Mouse (Mus musculus) forebrain, embryonic 16.5 days (tissue): Measurements from ENCODE around the gene Bckdha. TPM values are rescaled to one million over a fixed set of nuclear protein-coding genes. Genes with fewer than 3 reads are reported as not detected.
A peak's percentile ranks its signal among the peaks of the same experiment; 100 is the strongest.

ENCODE experiments used
- ATAC-seq: fragments of 200-750 bp; cut with Nextera tagmentation; 2 replicates; pipeline ENCODE4 v1.8.0; 2017; ENCODE audit warnings: mild to moderate bottlenecking, moderate library complexity
- H3K27ac ChIP-seq: fragments of 300-500 bp; sonication (generic); 2 replicates; pipeline ENCODE4 v1.5.1; 2014; ENCODE audit warnings: low read length, control low read depth
- H3K27me3 ChIP-seq: fragments of 300-500 bp; sonication (generic); replicated peaks from 2 replicates; pipeline ENCODE4 v1.6.1; 2014; ENCODE audit warnings: low read length; ENCODE audit not compliant: control insufficient read depth, insufficient read depth
- H3K36me3 ChIP-seq: fragments of 300-500 bp; sonication (generic); 2 replicates; pipeline ENCODE4 v1.6.1; 2014; ENCODE audit not compliant: control insufficient read depth, insufficient read depth
- H3K4me1 ChIP-seq: fragments of 300-500 bp; sonication (generic); replicated peaks from 2 replicates; pipeline ENCODE4 v1.6.1; 2014; ENCODE audit warnings: low read length; ENCODE audit not compliant: control insufficient read depth, insufficient read depth
- H3K4me2 ChIP-seq: fragments of 300-500 bp; sonication (generic); 2 replicates; pipeline ENCODE4 v1.6.1; 2014; ENCODE audit warnings: mild to moderate bottlenecking, low read length, control low read depth
- H3K4me3 ChIP-seq: fragments of 300-500 bp; sonication (generic); replicated peaks from 2 replicates; pipeline ENCODE4 v1.5.1; 2014; ENCODE audit warnings: mild to moderate bottlenecking, low read length, control low read depth
- H3K9ac ChIP-seq: fragments of 300-500 bp; sonication (generic); replicated peaks from 2 replicates; pipeline ENCODE4 v1.6.1; 2014; ENCODE audit warnings: low read depth, low read length, control low read depth
- H3K9me3 ChIP-seq: fragments of 300-500 bp; sonication (generic); 2 replicates; pipeline ENCODE4 v1.6.1; 2016; ENCODE audit warnings: low read length; ENCODE audit not compliant: control insufficient read depth
- WGBS: fragments of 180-500 bp; shearing (Covaris S2); extraction: QIAGEN DNeasy Blood & Tissue Kit; methylation state at CpG from one replicate; pipeline ENCODE4 v1.1.7; 2014; 5-methylcytosine and 5-hydroxymethylcytosine counted together
- polyA plus RNA-seq: library from polyadenylated mRNA; unstranded; fragments of >200 nt; fragmentation: Nextera tagmentation; extraction: Ambion mirVana; gene quantifications from 2 replicates; pipeline ENCODE4 v1.2.1, GENCODE M21; 2015

Gene Bckdha
- polyA plus RNA-seq: 57.7 and 61.9 TPM in 2 replicates

- peak; percentile 98 for ATAC-seq
- H3K9ac ChIP-seq: peak within 1 kb of the TSS; percentile 61
- peaks cover 24% of the 10 kb centered on the region for H3K4me1 ChIP-seq
- H3K27ac ChIP-seq: peak within 1 kb of the TSS; percentile 83
- H3K36me3 ChIP-seq: 0 out of 2 replicates have a peak, but pooled peaks cover 2% of the 10 kb centered on the region
- under 1% methylated on average over 50 of the region's 50 CpGs for WGBS
- no peaks in the 10 kb centered on the region for H3K9me3 ChIP-seq
- peak within 1 kb of the TSS; percentile 96 for H3K4me2 ChIP-seq
- no peaks in the 10 kb centered on the region for H3K27me3 ChIP-seq
- H3K4me3 ChIP-seq: peak within 1 kb of the TSS; percentile 68
Observed at GRCm38 (mm10) chr7:25658657-25659472, at the start of gene Bckdha, which contains the start of gene Exosc5. TSS of gene Bckdha (minus strand) at chr7:25658981. TSS of gene Exosc5 (plus strand) at chr7:25659164.

GRCm38 (mm10) chr7:25707581-25708292 is 49.0 kb upstream of the Bckdha start:
- Histone ChIP-seq H3K4me3 (no peak overlapping the region), H3K36me3 (peaks cover 3% of the 10 kb centered on the region; the same call in 1 of the 2 replicates), H3K4me2 (no peak overlapping the region), H3K27me3 (0 out of 2 replicates have a peak, but pooled peaks cover 5% of the 10 kb centered on the region), H3K9me3 (no peaks in the 10 kb centered on the region), H3K9ac (no peak overlapping the region), H3K4me1 (peaks cover 16% of the 10 kb centered on the region), H3K27ac (no peak overlapping the region)
- no peak for ATAC-seq
- WGBS: 71% methylated on average over 15 of the region's 15 CpGs

GRCm38 (mm10) chr7:25706578-25707170 is 47.9 kb upstream of the Bckdha start:
- 62% methylated on average over 7 of the region's 7 CpGs for WGBS
- H3K4me3 ChIP-seq: no peak overlapping the region
- no peaks in the 10 kb centered on the region for H3K36me3 ChIP-seq
- peaks cover 5% of the 10 kb centered on the region for H3K9me3 ChIP-seq
- no peak overlapping the region for H3K9ac ChIP-seq
- no peak overlapping the region for H3K27ac ChIP-seq
- ATAC-seq: no peak
- H3K4me1 ChIP-seq: peaks cover 16% of the 10 kb centered on the region
- no peak overlapping the region for H3K4me2 ChIP-seq
- H3K27me3 ChIP-seq: 0 out of 2 replicates have a peak, but pooled peaks cover 5% of the 10 kb centered on the region

- H3K9me3 ChIP-seq: peaks cover 5% of the 10 kb centered on the region
Observed at GRCm38 (mm10) chr7:25705801-25706251, 47.0 kb upstream of the Bckdha start.

GRCm38 (mm10) chr7:25704716-25705364 is 46.1 kb upstream of the Bckdha start:
- Histone ChIP-seq H3K4me1 (peaks cover 6% of the 10 kb centered on the region), H3K4me2 (peak overlapping the region; percentile 62), H3K27ac (no peak overlapping the region), H3K4me3 (peak overlapping the region; percentile 40), H3K36me3 (no peaks in the 10 kb centered on the region), H3K27me3 (0 out of 2 replicates have a peak, but pooled peaks cover 5% of the 10 kb centered on the region), H3K9me3 (peaks cover 5% of the 10 kb centered on the region), H3K9ac (peak overlapping the region; percentile 49; the same call in 1 of the 2 replicates)
- ATAC-seq: peak; percentile 62
- WGBS: 3% methylated on average over 35 of the region's 37 CpGs

More at GRCm38 (mm10) chr7:25705801-25706251, 47.0 kb upstream of the Bckdha start:
- H3K4me1 ChIP-seq: peaks cover 16% of the 10 kb centered on the region
- no peaks in the 10 kb centered on the region for H3K36me3 ChIP-seq
- H3K9ac ChIP-seq: no peak overlapping the region
- 0 out of 2 replicates have a peak, but pooled peaks cover 5% of the 10 kb centered on the region for H3K27me3 ChIP-seq
- 56% methylated on average over 6 of the region's 6 CpGs for WGBS
- ATAC-seq: 0 out of 2 replicates have a peak, but pooled peaks have one; percentile 18
- H3K4me3 ChIP-seq: no peak overlapping the region
- no peak overlapping the region for H3K27ac ChIP-seq
- no peak overlapping the region for H3K4me2 ChIP-seq

- no peak for ATAC-seq
- Histone ChIP-seq H3K27ac (no peak overlapping the region), H3K4me3 (no peak overlapping the region), H3K9me3 (peaks cover 5% of the 10 kb centered on the region), H3K9ac (no peak overlapping the region), H3K4me1 (peaks cover 6% of the 10 kb centered on the region), H3K27me3 (0 out of 2 replicates have a peak, but pooled peaks cover 5% of the 10 kb centered on the region), H3K36me3 (no peaks in the 10 kb centered on the region), H3K4me2 (peak overlapping the region; percentile 62; the same call in 1 of the 2 replicates)
- 23% methylated on average over 10 of the region's 10 CpGs for WGBS
Observed at GRCm38 (mm10) chr7:25703793-25704494, 45.2 kb upstream of the Bckdha start.

GRCm38 (mm10) chr7:25702350-25702749 is 43.6 kb upstream of the Bckdha start:
- H3K27ac ChIP-seq: no peak overlapping the region
- H3K9ac ChIP-seq: no peak overlapping the region
- ATAC-seq: no peak
- H3K27me3 ChIP-seq: 0 out of 2 replicates have a peak, but pooled peaks cover 5% of the 10 kb centered on the region
- H3K4me3 ChIP-seq: no peak overlapping the region
- no peak overlapping the region for H3K4me2 ChIP-seq
- peaks cover 6% of the 10 kb centered on the region for H3K4me1 ChIP-seq
- 98% methylated on average over 2 of the region's 2 CpGs for WGBS
- no peaks in the 10 kb centered on the region for H3K36me3 ChIP-seq
- H3K9me3 ChIP-seq: peaks cover 5% of the 10 kb centered on the region

GRCm38 (mm10) chr7:25700732-25701131 is 42.0 kb upstream of the Bckdha start:
- WGBS: 81% methylated on average over 12 of the region's 12 CpGs
- Histone ChIP-seq H3K36me3 (no peaks in the 10 kb centered on the region), H3K9me3 (peaks cover 5% of the 10 kb centered on the region), H3K27me3 (0 out of 2 replicates have a peak, but pooled peaks cover 5% of the 10 kb centered on the region), H3K9ac (no peak overlapping the region), H3K4me3 (no peak overlapping the region), H3K4me2 (no peak overlapping the region), H3K27ac (no peak overlapping the region), H3K4me1 (peaks cover 6% of the 10 kb centered on the region)
- ATAC-seq: no peak
